Mouse (Mus musculus): Measurements from ENCODE around the gene Grin2a. TPM values are rescaled to one million over a fixed set of nuclear protein-coding genes. Genes with fewer than 3 reads are reported as not detected.

Grin2a gene
- polyA plus RNA-seq, 1 experiment, result 0.05 TPM

DNA sequence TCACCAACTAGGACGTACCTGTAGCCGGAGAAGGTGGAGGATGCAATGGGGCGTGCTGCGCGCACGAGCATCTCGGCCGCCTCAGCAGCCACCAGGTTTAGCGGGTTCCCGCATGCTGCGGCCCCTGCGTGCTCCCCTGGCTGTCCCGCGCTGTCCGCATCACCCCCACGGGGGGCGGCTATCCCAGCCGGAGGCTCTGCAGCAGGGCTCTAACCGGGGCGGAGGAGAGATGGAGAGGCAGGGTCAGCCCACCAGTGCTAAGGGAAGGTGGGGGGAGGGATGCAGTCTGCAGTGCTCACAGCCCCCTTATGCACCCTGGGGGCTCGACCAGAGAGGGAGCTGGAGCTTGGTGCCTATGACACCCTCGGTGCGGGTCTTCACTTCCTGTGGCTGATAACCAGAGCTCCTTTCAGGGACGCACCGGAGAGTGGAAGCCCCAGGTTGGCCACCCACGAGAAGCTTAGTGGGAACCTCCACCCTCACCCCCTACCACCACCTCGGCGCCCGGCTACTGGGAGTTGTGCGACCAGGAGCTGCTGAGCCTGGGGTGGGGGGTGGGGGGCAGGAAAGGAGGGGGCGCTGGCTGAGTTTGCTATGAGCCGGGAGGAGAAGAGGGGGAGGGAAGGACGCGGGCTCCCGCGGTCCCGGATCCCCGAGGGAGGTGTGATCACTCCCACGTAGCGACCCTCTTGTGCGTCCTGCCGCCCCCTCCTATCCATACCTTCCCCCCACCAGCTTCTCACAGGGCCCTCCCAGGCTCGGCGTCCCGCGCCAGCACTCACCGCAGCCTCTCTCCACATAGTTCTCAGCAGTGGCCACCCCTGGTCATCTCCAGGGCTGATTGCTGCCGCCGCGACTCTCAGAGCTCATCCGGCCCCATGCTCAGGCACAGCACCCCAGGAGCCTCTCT lies 1.1 kb downstream of the Grin2a start:
- H3K27ac ChIP-seq (ENCODE audit: control insufficient read depth, insufficient read depth, low read length), result no peak overlapping the region
- DNase-seq, result no peak
- WGBS, result 6% methylated on average over 50 of the region's 51 CpGs
- H3K4me3 ChIP-seq (ENCODE audit: control insufficient read depth, insufficient read depth, low read length), result no peak overlapping the region
- TF ChIP-seq CTCF (IDR thresholded peaks at IDR 0.05; ENCODE audit: borderline replicate concordance, control insufficient read depth, extremely low read depth, insufficient read depth, low read length, poor library complexity) (no peak), POLR2A (IDR thresholded peaks at IDR 0.05; ENCODE audit: control insufficient read depth, extremely low read depth, insufficient read depth, low read length, poor library complexity) (no peak)
- no peaks in the 10 kb centered on the region; the same call in 1 of the 2 replicates for H3K27me3 ChIP-seq (ENCODE audit: control insufficient read depth, insufficient read depth, low read length)
- no peaks in the 10 kb centered on the region for H3K36me3 ChIP-seq (ENCODE audit: control insufficient read depth, insufficient read depth, low read length)
- no peaks in the 10 kb centered on the region for H3K4me1 ChIP-seq (replicated peaks; ENCODE audit: control insufficient read depth, insufficient read depth, low read length)

DNA sequence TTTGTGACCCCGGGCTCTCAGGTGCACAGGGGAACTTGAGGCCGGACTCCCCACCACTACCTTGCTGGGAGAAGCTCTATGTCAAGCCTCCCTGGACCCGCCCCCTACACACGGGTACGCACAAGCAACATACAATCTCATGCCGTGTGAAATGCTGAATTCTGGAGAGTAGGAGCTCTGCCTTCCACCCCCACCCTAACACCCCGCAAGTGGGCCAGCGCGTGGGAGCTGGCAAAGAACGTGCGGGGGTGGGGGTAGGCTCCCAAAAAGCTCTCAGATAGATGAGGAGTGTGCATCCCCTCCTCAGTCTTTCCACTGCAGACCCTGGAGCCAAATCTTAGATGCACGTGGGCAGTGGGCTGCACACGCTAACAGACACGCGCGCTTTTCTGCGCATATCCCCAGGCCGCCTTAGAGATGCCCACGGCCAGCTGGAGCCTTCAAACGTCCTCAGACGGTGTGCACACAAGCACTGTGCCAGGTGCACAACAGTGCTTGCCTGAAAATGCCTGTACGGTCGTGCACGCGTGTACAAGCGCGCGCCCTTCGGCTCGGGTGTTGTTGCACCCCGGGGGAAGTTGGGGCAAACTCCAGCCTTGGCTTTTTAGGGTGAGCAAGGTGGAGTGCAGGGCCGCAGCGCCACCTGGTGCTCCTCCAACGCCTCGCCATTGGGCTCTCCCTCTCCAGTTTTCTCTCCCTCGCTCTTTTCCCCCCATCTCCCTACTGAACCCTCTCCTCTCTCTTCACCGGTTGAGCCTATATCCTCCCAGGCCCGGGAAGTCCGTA lies 1.9 kb downstream of the Grin2a start:
- Histone ChIP-seq H3K36me3 (ENCODE audit: control insufficient read depth, insufficient read depth, low read length) (no peaks in the 10 kb centered on the region), H3K4me1 (replicated peaks; ENCODE audit: control insufficient read depth, insufficient read depth, low read length) (no peaks in the 10 kb centered on the region), H3K27me3 (ENCODE audit: control insufficient read depth, insufficient read depth, low read length) (no peaks in the 10 kb centered on the region; the same call in 1 of the 2 replicates), H3K27ac (ENCODE audit: control insufficient read depth, insufficient read depth, low read length) (no peak overlapping the region), H3K4me3 (ENCODE audit: control insufficient read depth, insufficient read depth, low read length) (no peak overlapping the region)
- DNase-seq, result no peak
- TF ChIP-seq POLR2A (IDR thresholded peaks at IDR 0.05; ENCODE audit: control insufficient read depth, extremely low read depth, insufficient read depth, low read length, poor library complexity) (no peak), CTCF (IDR thresholded peaks at IDR 0.05; ENCODE audit: borderline replicate concordance, control insufficient read depth, extremely low read depth, insufficient read depth, low read length, poor library complexity) (no peak)
- WGBS, result 7% methylated on average over 39 of the region's 39 CpGs

DNA sequence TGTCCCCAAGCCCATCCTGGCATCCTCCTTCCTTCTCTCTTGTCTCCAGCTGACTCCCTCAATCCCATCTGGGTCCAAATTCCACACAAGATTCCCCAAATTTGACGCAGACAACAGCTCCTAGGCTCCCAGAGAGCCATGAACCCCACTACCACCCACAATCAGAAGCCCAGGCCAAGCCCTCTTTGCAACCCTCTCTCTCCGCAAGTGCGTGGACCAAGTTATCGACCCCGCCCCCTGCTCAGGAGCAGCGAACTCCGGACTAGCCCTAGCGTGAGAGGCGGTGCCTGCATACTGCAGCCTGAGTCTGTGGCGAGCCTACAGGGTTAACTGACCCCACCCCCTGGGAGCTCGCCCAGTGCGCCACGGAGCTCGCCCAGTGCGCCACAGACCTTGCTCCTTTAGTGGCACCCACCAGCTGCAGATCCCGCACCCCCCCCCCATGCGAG lies 2.6 kb downstream of the Grin2a start:
- H3K27ac ChIP-seq (ENCODE audit: control insufficient read depth, insufficient read depth, low read length), result no peak overlapping the region
- DNase-seq, result no peak
- no peak overlapping the region for H3K4me3 ChIP-seq (ENCODE audit: control insufficient read depth, insufficient read depth, low read length)
- no peak for TF ChIP-seq POLR2A (IDR thresholded peaks at IDR 0.05; ENCODE audit: control insufficient read depth, extremely low read depth, insufficient read depth, low read length, poor library complexity)
- no peak for TF ChIP-seq CTCF (IDR thresholded peaks at IDR 0.05; ENCODE audit: borderline replicate concordance, control insufficient read depth, extremely low read depth, insufficient read depth, low read length, poor library complexity)
- WGBS, result 9% methylated on average over 17 of the region's 17 CpGs
- H3K4me1 ChIP-seq (replicated peaks; ENCODE audit: control insufficient read depth, insufficient read depth, low read length), result no peaks in the 10 kb centered on the region
- H3K36me3 ChIP-seq (ENCODE audit: control insufficient read depth, insufficient read depth, low read length), result no peaks in the 10 kb centered on the region
- no peaks in the 10 kb centered on the region; the same call in 1 of the 2 replicates for H3K27me3 ChIP-seq (ENCODE audit: control insufficient read depth, insufficient read depth, low read length)

DNA sequence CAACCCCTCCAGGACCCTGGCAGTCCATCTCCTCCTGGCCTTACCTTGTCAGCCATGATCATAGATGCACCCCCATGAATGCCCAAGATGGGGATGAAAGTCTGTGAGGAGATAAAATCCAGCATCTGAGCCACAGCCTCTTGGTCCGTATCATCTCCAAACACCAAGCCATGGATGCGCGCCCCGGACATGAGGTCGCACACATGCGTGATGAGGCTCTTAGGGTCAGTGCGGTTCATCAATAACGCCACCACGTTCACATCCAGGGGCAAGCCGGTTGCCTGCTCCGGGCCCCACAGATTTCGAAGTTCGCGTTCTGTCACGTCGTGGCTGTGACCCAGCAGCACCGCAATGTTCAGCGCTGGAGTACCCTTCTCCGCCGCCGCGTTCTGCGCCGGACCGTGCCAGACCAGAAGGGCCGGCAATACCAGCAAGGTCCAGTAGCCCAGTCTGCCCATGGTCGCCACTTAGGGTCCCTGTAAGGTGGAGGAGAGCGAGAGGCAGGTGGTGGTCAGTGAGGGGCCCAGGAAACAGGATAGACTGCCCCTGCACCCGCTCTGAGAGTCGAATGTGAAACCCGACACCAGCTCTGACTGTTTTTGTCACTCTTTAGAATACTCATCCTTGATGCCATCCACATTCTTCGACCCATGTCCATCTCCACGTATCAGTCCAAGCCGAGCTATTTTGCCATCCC lies 3.1 kb downstream of the Grin2a start:
- Histone ChIP-seq H3K4me1 (replicated peaks; ENCODE audit: control insufficient read depth, insufficient read depth, low read length) (no peaks in the 10 kb centered on the region), H3K36me3 (ENCODE audit: control insufficient read depth, insufficient read depth, low read length) (no peaks in the 10 kb centered on the region), H3K27ac (ENCODE audit: control insufficient read depth, insufficient read depth, low read length) (no peak overlapping the region), H3K27me3 (ENCODE audit: control insufficient read depth, insufficient read depth, low read length) (no peaks in the 10 kb centered on the region; the same call in 1 of the 2 replicates), H3K4me3 (ENCODE audit: control insufficient read depth, insufficient read depth, low read length) (no peak overlapping the region)
- WGBS, result 22% methylated on average over 34 of the region's 34 CpGs
- DNase-seq, result no peak
- TF ChIP-seq CTCF (IDR thresholded peaks at IDR 0.05; ENCODE audit: borderline replicate concordance, control insufficient read depth, extremely low read depth, insufficient read depth, low read length, poor library complexity) (no peak), POLR2A (IDR thresholded peaks at IDR 0.05; ENCODE audit: control insufficient read depth, extremely low read depth, insufficient read depth, low read length, poor library complexity) (no peak)

DNA sequence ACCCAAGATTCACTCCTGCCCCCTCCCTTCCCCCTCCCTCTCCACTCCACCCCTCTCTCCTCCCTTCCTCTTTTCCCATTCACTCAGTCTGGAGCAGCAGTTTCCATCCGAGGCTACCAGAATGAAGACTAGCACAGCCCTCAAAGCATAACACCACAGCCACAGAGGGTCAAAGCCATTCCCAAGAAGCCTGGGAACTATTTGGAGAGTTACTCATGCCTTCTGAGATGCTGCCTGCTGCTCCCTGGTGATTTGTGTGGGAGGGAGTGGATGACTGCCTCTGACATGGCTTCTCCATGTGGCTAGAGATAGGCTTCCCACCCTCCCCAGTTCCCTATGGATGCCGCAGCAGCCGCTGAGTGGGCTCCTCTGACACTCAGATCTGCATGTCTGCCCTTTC lies 10.3 kb downstream of the Grin2a start:
- Histone ChIP-seq H3K4me1 (replicated peaks; ENCODE audit: control insufficient read depth, insufficient read depth, low read length) (no peaks in the 10 kb centered on the region), H3K27me3 (ENCODE audit: control insufficient read depth, insufficient read depth, low read length) (no peaks in the 10 kb centered on the region), H3K27ac (ENCODE audit: control insufficient read depth, insufficient read depth, low read length) (no peak overlapping the region), H3K4me3 (ENCODE audit: control insufficient read depth, insufficient read depth, low read length) (no peak overlapping the region), H3K36me3 (ENCODE audit: control insufficient read depth, insufficient read depth, low read length) (no peaks in the 10 kb centered on the region)
- no peak for DNase-seq
- TF ChIP-seq POLR2A (IDR thresholded peaks at IDR 0.05; ENCODE audit: control insufficient read depth, extremely low read depth, insufficient read depth, low read length, poor library complexity), result no peak
- TF ChIP-seq CTCF (IDR thresholded peaks at IDR 0.05; ENCODE audit: borderline replicate concordance, control insufficient read depth, extremely low read depth, insufficient read depth, low read length, poor library complexity), result no peak
- 84% methylated on average over 3 of the region's 3 CpGs for WGBS

DNA sequence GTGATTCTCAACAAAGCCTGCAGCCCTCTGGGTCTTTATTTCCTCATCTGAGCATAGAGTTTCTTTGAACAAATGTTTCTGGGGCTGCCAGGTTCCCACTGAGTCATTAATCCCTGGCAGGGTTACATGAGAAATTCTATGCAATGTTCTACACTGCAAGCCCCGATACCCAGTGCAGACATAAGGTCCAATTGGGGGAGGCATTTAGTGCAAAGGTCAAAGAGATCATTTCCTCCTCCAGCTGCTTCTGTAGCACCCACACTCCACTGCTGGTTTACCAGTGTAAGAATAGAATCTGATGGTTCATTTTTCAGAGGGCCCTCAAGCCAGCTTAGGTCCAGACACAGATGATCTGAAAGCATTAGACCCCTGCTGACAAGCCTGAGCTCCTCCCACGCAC lies 14.7 kb downstream of the Grin2a start:
- H3K4me1 ChIP-seq (replicated peaks; ENCODE audit: control insufficient read depth, insufficient read depth, low read length), result no peaks in the 10 kb centered on the region
- no peak overlapping the region for H3K27ac ChIP-seq (ENCODE audit: control insufficient read depth, insufficient read depth, low read length)
- H3K4me3 ChIP-seq (ENCODE audit: control insufficient read depth, insufficient read depth, low read length), result no peak overlapping the region
- 85% methylated on average over 2 of the region's 2 CpGs for WGBS
- no peaks in the 10 kb centered on the region for H3K27me3 ChIP-seq (ENCODE audit: control insufficient read depth, insufficient read depth, low read length)
- TF ChIP-seq CTCF (IDR thresholded peaks at IDR 0.05; ENCODE audit: borderline replicate concordance, control insufficient read depth, extremely low read depth, insufficient read depth, low read length, poor library complexity) (no peak), POLR2A (IDR thresholded peaks at IDR 0.05; ENCODE audit: control insufficient read depth, extremely low read depth, insufficient read depth, low read length, poor library complexity) (no peak)
- no peak for DNase-seq
- H3K36me3 ChIP-seq (ENCODE audit: control insufficient read depth, insufficient read depth, low read length), result no peaks in the 10 kb centered on the region
